Mouse (Mus musculus): Measurements from ENCODE around the gene Mapre3. TPM values are rescaled to one million over a fixed set of nuclear protein-coding genes. Genes with fewer than 3 reads are reported as not detected.
A peak's percentile ranks its signal among the peaks of the same experiment; 100 is the strongest.

The Mapre3 gene
- total and polyA plus RNA-seq, 2 experiments from 2014 or later = 112 to 172 TPM

DNA sequence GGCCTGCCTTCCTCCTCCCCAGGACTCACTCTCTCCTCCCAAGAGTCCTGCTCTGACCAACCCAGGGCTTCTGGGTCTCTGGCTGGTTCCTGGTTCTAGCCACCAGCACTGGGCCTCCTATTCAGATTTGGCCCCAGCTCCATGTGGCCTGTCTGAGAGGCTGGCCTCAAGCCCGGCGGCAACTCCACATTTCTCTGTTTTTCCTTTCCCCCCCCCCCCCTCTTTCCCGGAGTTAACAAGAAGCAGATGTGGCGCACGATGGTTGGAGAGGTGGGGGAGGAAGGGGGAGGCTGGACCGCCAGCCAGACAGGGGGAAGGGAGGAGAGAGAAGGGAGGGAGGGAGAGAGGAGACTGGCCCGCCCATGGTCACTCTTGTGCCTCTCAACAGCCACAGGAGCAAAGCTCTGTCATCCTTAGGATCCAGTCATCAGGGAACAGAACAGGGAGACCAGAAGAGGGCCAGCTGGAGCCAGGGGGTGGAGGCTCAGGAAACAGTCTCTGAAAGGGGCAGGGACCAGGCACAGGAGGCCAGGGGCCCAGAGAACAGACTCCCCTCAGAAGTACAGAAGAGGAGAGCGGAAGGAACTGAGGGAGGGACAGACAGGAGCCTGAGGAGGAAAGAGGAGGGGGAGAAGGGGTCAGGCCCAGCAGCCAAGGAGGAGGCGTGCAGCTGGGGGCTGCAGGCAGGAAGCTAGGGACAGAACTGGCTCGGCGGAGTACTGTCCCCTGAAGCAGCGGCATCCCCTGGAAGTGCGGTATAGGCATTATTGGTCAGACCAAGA, 98.8 kb downstream of the Mapre3 start, which contains the start of gene Emilin1:
TSS of gene Emilin1 (plus strand) at position 343 of the 782 bp plus-strand sequence.
- DNase-seq (ENCODE audit: low spot score) = peak; percentile 41
- WGBS = 28% methylated on average over 13 of the region's 13 CpGs
- Histone ChIP-seq H3K4me1 (ENCODE audit: insufficient read depth, low read length) (peaks cover 5% of the 10 kb centered on the region), H3K4me3 (ENCODE audit: low read depth, low read length) (no peak within 1 kb of the TSS; the same call in 1 of the 2 replicates), H3K36me3 (ENCODE audit: insufficient read depth, low read length) (no peaks in the 10 kb centered on the region), H3K27ac (ENCODE audit: low read depth, low read length) (0 out of 2 replicates have a peak within 1 kb of the TSS, but pooled peaks have one; percentile 6), H3K27me3 (ENCODE audit: insufficient read depth, low read length) (no peaks in the 10 kb centered on the region), H3K9ac (replicated peaks; ENCODE audit: low read length, poor library complexity, severe bottlenecking) (no peak within 1 kb of the TSS), H3K4me2 (ENCODE audit: low read depth, low read length, poor library complexity, severe bottlenecking) (peak within 1 kb of the TSS; percentile 18; the same call in 1 of the 2 replicates), H3K9me3 (ENCODE audit: low read length) (no peaks in the 10 kb centered on the region)
- ATAC-seq (ENCODE audit: low FRiP score) = no peak
- no peak for TF ChIP-seq CTCF (IDR thresholded peaks at IDR 0.05)

DNA sequence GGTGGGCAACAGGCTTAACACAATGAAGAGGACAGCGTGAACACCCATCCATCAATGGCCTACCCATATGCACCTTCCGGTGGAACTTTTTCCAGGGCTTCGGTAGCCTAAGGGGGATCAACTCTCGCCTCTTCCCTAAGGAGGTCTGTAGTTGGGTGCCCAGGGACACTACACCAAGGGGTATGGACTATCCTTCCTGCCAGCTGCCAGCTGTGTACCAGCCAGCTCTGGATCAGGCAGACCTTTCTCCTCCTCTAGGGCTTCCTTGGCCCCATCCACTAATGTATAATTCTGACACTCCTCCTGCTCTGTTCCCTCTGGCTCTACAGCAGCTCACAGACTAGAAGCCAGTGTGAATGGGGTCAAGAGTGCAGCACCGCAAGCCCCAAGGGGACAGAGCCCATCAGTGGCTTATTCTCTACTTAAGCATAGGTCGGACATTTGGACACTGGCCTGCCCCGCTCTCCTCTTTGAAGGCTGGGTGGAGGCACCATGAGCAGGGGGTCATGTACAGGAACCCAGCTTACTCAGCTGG, 99.7 kb downstream of the Mapre3 start:
- no peak overlapping the region; the same call in 1 of the 2 replicates for H3K4me3 ChIP-seq (ENCODE audit: low read depth, low read length)

DNA sequence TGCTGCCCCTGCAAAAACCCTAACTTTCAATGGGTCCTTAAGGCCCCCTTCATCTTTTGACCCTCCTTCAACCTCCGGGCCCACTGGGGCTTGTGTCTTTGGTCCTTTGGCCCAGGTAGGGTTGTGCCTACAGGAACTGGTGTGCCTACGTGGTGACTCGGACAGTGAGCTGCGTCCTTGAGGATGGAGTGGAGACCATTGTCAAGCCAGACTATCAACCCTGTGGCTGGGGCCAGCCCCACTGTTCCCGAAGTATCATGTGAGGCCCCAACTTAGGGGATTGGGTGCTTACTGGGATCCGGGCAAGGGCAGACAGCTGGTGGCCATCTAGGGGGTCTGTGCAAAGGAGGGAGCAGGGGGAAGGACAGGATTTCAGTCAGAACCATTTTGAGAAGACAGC, 100.4 kb downstream of the Mapre3 start:
- WGBS = 83% methylated on average over 6 of the region's 6 CpGs
- H3K4me1 ChIP-seq (ENCODE audit: insufficient read depth, low read length) = peaks cover 3% of the 10 kb centered on the region; the same call in 1 of the 2 replicates
- no peaks in the 10 kb centered on the region for H3K27me3 ChIP-seq (ENCODE audit: insufficient read depth, low read length)
- 0 out of 2 replicates have a peak overlapping the region, but pooled peaks have one; percentile 12 for H3K27ac ChIP-seq (ENCODE audit: low read depth, low read length)
- ATAC-seq (ENCODE audit: low FRiP score) (no peak), DNase-seq (ENCODE audit: low spot score) (no peak)
- H3K4me2 ChIP-seq (ENCODE audit: low read depth, low read length, poor library complexity, severe bottlenecking) = no peak overlapping the region
- H3K4me3 ChIP-seq (ENCODE audit: low read depth, low read length) = no peak overlapping the region
- TF ChIP-seq CTCF (IDR thresholded peaks at IDR 0.05) = no peak
- H3K9me3 ChIP-seq (ENCODE audit: low read length) = no peaks in the 10 kb centered on the region
- no peaks in the 10 kb centered on the region for H3K36me3 ChIP-seq (ENCODE audit: insufficient read depth, low read length)
- no peak overlapping the region for H3K9ac ChIP-seq (replicated peaks; ENCODE audit: low read length, poor library complexity, severe bottlenecking)

More for the DNA sequence above, 99.7 kb downstream of the Mapre3 start:
- 80% methylated on average over 7 of the region's 7 CpGs for WGBS
- TF ChIP-seq CTCF (IDR thresholded peaks at IDR 0.05) = no peak
- Histone ChIP-seq H3K4me2 (ENCODE audit: low read depth, low read length, poor library complexity, severe bottlenecking) (peak overlapping the region; percentile 18; the same call in 1 of the 2 replicates), H3K27ac (ENCODE audit: low read depth, low read length) (no peak overlapping the region), H3K9ac (replicated peaks; ENCODE audit: low read length, poor library complexity, severe bottlenecking) (no peak overlapping the region), H3K27me3 (ENCODE audit: insufficient read depth, low read length) (no peaks in the 10 kb centered on the region), H3K9me3 (ENCODE audit: low read length) (no peaks in the 10 kb centered on the region), H3K36me3 (ENCODE audit: insufficient read depth, low read length) (no peaks in the 10 kb centered on the region), H3K4me1 (ENCODE audit: insufficient read depth, low read length) (peaks cover 3% of the 10 kb centered on the region; the same call in 1 of the 2 replicates)
- ATAC-seq (ENCODE audit: low FRiP score) = no peak
- DNase-seq (ENCODE audit: low spot score) = no peak

DNA sequence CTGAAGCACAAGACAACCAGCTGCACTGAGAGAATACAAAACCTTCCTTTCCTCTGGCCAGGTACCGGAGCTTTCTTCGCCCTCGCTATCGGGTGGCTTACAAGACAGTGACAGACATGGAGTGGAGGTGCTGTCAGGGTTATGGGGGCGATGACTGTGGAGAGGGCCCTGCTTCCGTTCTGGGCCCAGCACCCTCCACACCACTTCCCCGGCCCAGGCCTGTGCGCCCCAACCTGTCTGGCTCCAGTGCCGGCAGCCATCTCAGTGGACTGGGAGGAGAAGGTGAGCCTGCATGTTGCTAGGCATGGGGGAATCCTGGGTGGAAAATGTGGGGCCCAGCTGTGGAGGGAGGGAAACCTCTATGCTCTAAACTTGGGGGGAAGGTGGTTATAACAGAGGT, 101.0 kb downstream of the Mapre3 start:
- no peak for DNase-seq (ENCODE audit: low spot score)
- H3K9ac ChIP-seq (replicated peaks; ENCODE audit: low read length, poor library complexity, severe bottlenecking) = no peak overlapping the region
- 0 out of 2 replicates have a peak overlapping the region, but pooled peaks have one; percentile 24 for H3K4me2 ChIP-seq (ENCODE audit: low read depth, low read length, poor library complexity, severe bottlenecking)
- 0 out of 2 replicates have a peak overlapping the region, but pooled peaks have one; percentile 12 for H3K27ac ChIP-seq (ENCODE audit: low read depth, low read length)
- no peaks in the 10 kb centered on the region for H3K27me3 ChIP-seq (ENCODE audit: insufficient read depth, low read length)
- ATAC-seq (ENCODE audit: low FRiP score) = peak; percentile 22; the same call in 1 of the 2 replicates
- peaks cover 3% of the 10 kb centered on the region; the same call in 1 of the 2 replicates for H3K4me1 ChIP-seq (ENCODE audit: insufficient read depth, low read length)
- TF ChIP-seq CTCF (IDR thresholded peaks at IDR 0.05) = no peak
- whole genome bisulfite sequencing = 64% methylated on average over 9 of the region's 9 CpGs
- no peaks in the 10 kb centered on the region for H3K36me3 ChIP-seq (ENCODE audit: insufficient read depth, low read length)
- H3K9me3 ChIP-seq (ENCODE audit: low read length) = no peaks in the 10 kb centered on the region
- no peak overlapping the region for H3K4me3 ChIP-seq (ENCODE audit: low read depth, low read length)

Other genes with a start within 250 kb of the Mapre3 start
- 18.8 and 21.8 TPM in 2 replicates for gene Kcnk3, start 226.5 kb upstream of the Mapre3 start, total RNA-seq (2014; rRNA removed)
- gene Kcnk3, start 226.5 kb upstream of the Mapre3 start, polyA plus RNA-seq (2015; fragmentation: Nextera tagmentation; extraction: Ambion mirVana) = 12.2 and 12.3 TPM in 2 replicates
- gene Slc35f6, start 166.7 kb upstream of the Mapre3 start, total RNA-seq (2014; rRNA removed) = 62.5 and 65.3 TPM in 2 replicates
- 25.1 and 30.9 TPM in 2 replicates for gene Slc35f6, start 166.7 kb upstream of the Mapre3 start, polyA plus RNA-seq (2015; fragmentation: Nextera tagmentation; extraction: Ambion mirVana)
- 8.9 and 9.4 TPM in 2 replicates for gene Cenpa, start 147.9 kb upstream of the Mapre3 start, total RNA-seq (2014; rRNA removed)
- gene Cenpa, start 147.9 kb upstream of the Mapre3 start, polyA plus RNA-seq (2015; fragmentation: Nextera tagmentation; extraction: Ambion mirVana) = 19.6 and 22.6 TPM in 2 replicates
- gene Dpysl5, start 103.1 kb upstream of the Mapre3 start, total RNA-seq (2014; rRNA removed) = 334 and 374 TPM in 2 replicates
- 232 and 234 TPM in 2 replicates for gene Dpysl5, start 103.1 kb upstream of the Mapre3 start, polyA plus RNA-seq (2015; fragmentation: Nextera tagmentation; extraction: Ambion mirVana)
- 77.5 and 78.3 TPM in 2 replicates for gene Tmem214, start 53.4 kb downstream of the Mapre3 start, total RNA-seq (2014; rRNA removed)
- gene Tmem214, start 53.4 kb downstream of the Mapre3 start, polyA plus RNA-seq (2015; fragmentation: Nextera tagmentation; extraction: Ambion mirVana) = 64.5 and 64.6 TPM in 2 replicates
- gene Agbl5, start 74.1 kb downstream of the Mapre3 start, total RNA-seq (2014; rRNA removed) = 50.7 and 73.4 TPM in 2 replicates
- 19.1 and 22.3 TPM in 2 replicates for gene Agbl5, start 74.1 kb downstream of the Mapre3 start, polyA plus RNA-seq (2015; fragmentation: Nextera tagmentation; extraction: Ambion mirVana)
- 123 and 126 TPM in 2 replicates for gene Ost4, start 93.1 kb downstream of the Mapre3 start, total RNA-seq (2014; rRNA removed)
- gene Ost4, start 93.1 kb downstream of the Mapre3 start, polyA plus RNA-seq (2015; fragmentation: Nextera tagmentation; extraction: Ambion mirVana) = 175 and 201 TPM in 2 replicates
- 7.4 and 11.8 TPM in 2 replicates for gene Emilin1, start 98.8 kb downstream of the Mapre3 start, total RNA-seq (2014; rRNA removed)
- gene Emilin1, start 98.8 kb downstream of the Mapre3 start, polyA plus RNA-seq (2015; fragmentation: Nextera tagmentation; extraction: Ambion mirVana) = 9.0 and 9.8 TPM in 2 replicates
- gene Khk, start 106.8 kb downstream of the Mapre3 start, total RNA-seq (2014; rRNA removed) = 1.4 and 12.3 TPM in 2 replicates
- 14.3 and 17.6 TPM in 2 replicates for gene Khk, start 106.8 kb downstream of the Mapre3 start, polyA plus RNA-seq (2015; fragmentation: Nextera tagmentation; extraction: Ambion mirVana)
- gene Cgref1, start 130.9 kb downstream of the Mapre3 start, total RNA-seq (2014; rRNA removed) = 162 and 185 TPM in 2 replicates
- gene Cgref1, start 130.9 kb downstream of the Mapre3 start, polyA plus RNA-seq (2015; fragmentation: Nextera tagmentation; extraction: Ambion mirVana) = 108 TPM in 2 replicates
- 37.6 and 37.7 TPM in 2 replicates for gene Preb, start 145.7 kb downstream of the Mapre3 start, total RNA-seq (2014; rRNA removed)
- 89.6 and 101 TPM in 2 replicates for gene Preb, start 145.7 kb downstream of the Mapre3 start, polyA plus RNA-seq (2015; fragmentation: Nextera tagmentation; extraction: Ambion mirVana)
- 0.05 TPM in 1 of 2 replicates, not detected in the other for gene Tcf23, start 154.0 kb downstream of the Mapre3 start, total RNA-seq (2014; rRNA removed)
- 0.07 and 0.09 TPM in 2 replicates for gene Tcf23, start 154.0 kb downstream of the Mapre3 start, polyA plus RNA-seq (2015; fragmentation: Nextera tagmentation; extraction: Ambion mirVana)
- gene Atraid, start 233.7 kb downstream of the Mapre3 start, total RNA-seq (2014; rRNA removed) = 138 and 155 TPM in 2 replicates
- 235 and 243 TPM in 2 replicates for gene Atraid, start 233.7 kb downstream of the Mapre3 start, polyA plus RNA-seq (2015; fragmentation: Nextera tagmentation; extraction: Ambion mirVana)
- 43.8 and 44.9 TPM in 2 replicates for gene Slc5a6, start 234.3 kb downstream of the Mapre3 start, total RNA-seq (2014; rRNA removed)
- gene Slc5a6, start 234.3 kb downstream of the Mapre3 start, polyA plus RNA-seq (2015; fragmentation: Nextera tagmentation; extraction: Ambion mirVana) = 32.3 and 33.0 TPM in 2 replicates
- 39.5 and 44.8 TPM in 2 replicates for gene Cad, start 240.1 kb downstream of the Mapre3 start, total RNA-seq (2014; rRNA removed)
- gene Cad, start 240.1 kb downstream of the Mapre3 start, polyA plus RNA-seq (2015; fragmentation: Nextera tagmentation; extraction: Ambion mirVana) = 6.7 and 7.8 TPM in 2 replicates